In the genomic region with DNA sequence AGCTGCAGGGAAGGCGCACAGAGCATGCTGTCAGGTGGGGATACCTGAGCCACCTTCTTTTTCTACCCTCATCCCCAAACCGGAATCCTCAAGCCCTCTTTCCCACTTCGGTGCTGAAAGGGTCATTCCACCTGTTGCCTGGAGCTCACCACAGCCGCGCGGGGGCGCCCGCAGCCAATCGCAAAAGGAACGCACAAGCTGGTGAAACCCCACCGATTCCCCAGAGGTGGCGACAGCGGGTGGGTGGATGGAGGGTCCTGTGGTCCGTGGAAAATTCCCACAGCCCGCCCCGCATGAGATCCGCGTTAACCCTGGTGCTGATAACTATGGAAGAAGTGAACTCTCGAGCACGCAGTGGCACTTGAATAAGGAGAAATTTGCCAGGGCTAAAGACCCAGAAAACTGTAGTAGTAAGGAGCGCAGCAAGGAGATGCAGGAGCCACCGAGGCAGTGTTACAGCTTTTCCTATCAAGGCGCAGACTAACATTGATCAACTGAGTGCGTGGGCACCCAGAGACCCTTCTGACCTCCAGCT, we compare ENCODE assay signal across 8 mouse cellular contexts. TPM values are rescaled to one million over a fixed set of nuclear protein-coding genes. Genes with fewer than 3 reads are reported as not detected.
DNase-seq lines count a peak whose midpoint lies in the region; ATAC-seq and TF ChIP-seq lines count a peak whose summit lies in the region.

No protein-coding gene starts in this region.

- intact Hi-C loops in gastrocnemius, postnatal 14 days (cut with DNase I; ENCODE audit: low total_unique reads) = no loop called here

- H3K9me3 ChIP-seq in liver, embryonic 12.5 days (replicated peaks) = no peaks in the 10 kb centered on the region
- no peaks in the 10 kb centered on the region for H3K9me3 ChIP-seq in intestine, postnatal 0 days (ENCODE audit: control insufficient read depth)
- no peaks in the 10 kb centered on the region for H3K9me3 ChIP-seq in limb, embryonic 10.5 days (replicated peaks)
- no peaks in the 10 kb centered on the region for H3K9me3 ChIP-seq in stomach, embryonic 14.5 days (ENCODE audit: control insufficient read depth, low read depth, low read length)

- no peak overlapping the region for H3K27ac ChIP-seq in liver, embryonic 12.5 days
- no peak overlapping the region for H3K27ac ChIP-seq in intestine, postnatal 0 days (ENCODE audit: low read depth, low read length)
- H3K27ac ChIP-seq in limb, embryonic 10.5 days = no peak overlapping the region
- no peak overlapping the region for H3K27ac ChIP-seq in stomach, embryonic 14.5 days (ENCODE audit: low read length)

- peaks cover 99% of the 10 kb centered on the region for H3K27me3 ChIP-seq in liver, embryonic 12.5 days (replicated peaks)
- peaks cover 74% of the 10 kb centered on the region for H3K27me3 ChIP-seq in intestine, postnatal 0 days (replicated peaks; ENCODE audit: control insufficient read depth, insufficient read depth, low read length)
- peaks cover 82% of the 10 kb centered on the region for H3K27me3 ChIP-seq in limb, embryonic 10.5 days (ENCODE audit: low read depth, poor library complexity, severe bottlenecking)
- H3K27me3 ChIP-seq in stomach, embryonic 14.5 days (ENCODE audit: control insufficient read depth, insufficient read depth, low read length) = peaks cover 44% of the 10 kb centered on the region

- peak; percentile 96 for TF ChIP-seq CTCF in intestine, postnatal 0 days (IDR thresholded peaks at IDR 0.05; ENCODE audit: low read depth)

- DNase-seq in liver = peak; percentile 80
- DNase-seq in cerebellum, adult 9-10 months = peak; percentile 61
- DNase-seq in gastrocnemius, postnatal 14 days = peak; percentile 82
- peak; percentile 86 for DNase-seq in limb, embryonic 10.5 days (ENCODE audit: low spot score)
- peak; percentile 83 for DNase-seq in naive thymus-derived CD4-positive, alpha-beta T cell, adult 2 months (ENCODE audit: low read depth)

- H3K36me3 ChIP-seq in liver, embryonic 12.5 days = no peaks in the 10 kb centered on the region
- H3K36me3 ChIP-seq in intestine, postnatal 0 days (ENCODE audit: control insufficient read depth, insufficient read depth) = no peaks in the 10 kb centered on the region
- H3K36me3 ChIP-seq in limb, embryonic 10.5 days = no peaks in the 10 kb centered on the region
- no peaks in the 10 kb centered on the region for H3K36me3 ChIP-seq in stomach, embryonic 14.5 days (ENCODE audit: control insufficient read depth, insufficient read depth, low read length)

- H3K4me3 ChIP-seq in liver, embryonic 12.5 days = no peak overlapping the region
- no peak overlapping the region for H3K4me3 ChIP-seq in intestine, postnatal 0 days (ENCODE audit: low read depth, low read length)
- peak overlapping the region; percentile 58 for H3K4me3 ChIP-seq in limb, embryonic 10.5 days
- peak overlapping the region; percentile 41 for H3K4me3 ChIP-seq in stomach, embryonic 14.5 days (ENCODE audit: low read depth, low read length)

- peaks cover 18% of the 10 kb centered on the region for H3K4me1 ChIP-seq in liver, embryonic 12.5 days
- H3K4me1 ChIP-seq in intestine, postnatal 0 days (replicated peaks; ENCODE audit: control insufficient read depth, insufficient read depth, low read length) = peaks cover 8% of the 10 kb centered on the region
- peaks cover 36% of the 10 kb centered on the region for H3K4me1 ChIP-seq in limb, embryonic 10.5 days
- H3K4me1 ChIP-seq in stomach, embryonic 14.5 days (ENCODE audit: control insufficient read depth, insufficient read depth, low read length) = 0 out of 2 replicates have a peak, but pooled peaks cover 6% of the 10 kb centered on the region

- H3K4me2 ChIP-seq in liver, embryonic 12.5 days = no peak overlapping the region
- H3K4me2 ChIP-seq in intestine, postnatal 0 days (replicated peaks; ENCODE audit: low read depth) = 0 out of 2 replicates have a peak overlapping the region, but pooled peaks have one; percentile 18
- peak overlapping the region; percentile 16; the same call in 1 of the 2 replicates for H3K4me2 ChIP-seq in stomach, embryonic 14.5 days (replicated peaks; ENCODE audit: low read depth, low read length)

- no peak overlapping the region for H3K9ac ChIP-seq in liver, embryonic 12.5 days
- no peak overlapping the region for H3K9ac ChIP-seq in intestine, postnatal 0 days (ENCODE audit: low read depth, low read length)
- no peak overlapping the region for H3K9ac ChIP-seq in stomach, embryonic 14.5 days (replicated peaks; ENCODE audit: low read depth, low read length)

- ATAC-seq in liver, embryonic 12.5 days = no peak
- 0 out of 2 replicates have a peak, but pooled peaks have one; percentile 6 for ATAC-seq in intestine, postnatal 0 days
- ATAC-seq in stomach, embryonic 14.5 days (ENCODE audit: insufficient number of reproducible peaks, insufficient read depth, low FRiP score, low read depth) = no peak

- WGBS in liver, embryonic 12.5 days (ENCODE audit: insufficient replicate concordance) = 4% methylated on average over 24 of the region's 24 CpGs
- 3% methylated on average over 24 of the region's 24 CpGs for WGBS in intestine, postnatal 0 days
- WGBS in limb, embryonic 10.5 days = 3% methylated on average over 24 of the region's 24 CpGs
- 3% methylated on average over 24 of the region's 24 CpGs for WGBS in stomach, embryonic 14.5 days

RNA-seq across cellular contexts. Expression of a gene that starts 2.0 kb away (rescaled TPM):
- polyA plus RNA-seq in liver, embryonic 12.5 days (2016; fragmentation: Nextera tagmentation; extraction: Ambion mirVana) = 0.31 and 0.38 TPM in 2 replicates
- under 1 TPM in 1 of 2 experiments, not detected in 1; 0.39 TPM for total RNA-seq in gastrocnemius, postnatal 14 days (2021)
- polyA plus RNA-seq in intestine, postnatal 0 days (2015; fragmentation: Nextera tagmentation; extraction: Ambion mirVana) = 0.39 and 0.68 TPM in 2 replicates
- 9.1 and 10.1 TPM in 2 replicates for polyA plus RNA-seq in limb, embryonic 10.5 days (2016; fragmentation: Nextera tagmentation; extraction: Ambion mirVana)
- 14.0 and 14.2 TPM in 2 replicates for polyA plus RNA-seq in stomach, embryonic 14.5 days (2014; fragmentation: Nextera tagmentation; extraction: Ambion mirVana)

RNA-seq across cellular contexts. Expression of a gene that starts 11.0 kb away (rescaled TPM):
- polyA plus RNA-seq in liver, embryonic 12.5 days (2016; fragmentation: Nextera tagmentation; extraction: Ambion mirVana) = 0.23 and 0.47 TPM in 2 replicates
- 100 to 1,000 TPM; 111 to 136 TPM for total RNA-seq in gastrocnemius, postnatal 14 days (2021)
- polyA plus RNA-seq in intestine, postnatal 0 days (2015; fragmentation: Nextera tagmentation; extraction: Ambion mirVana) = not detected in 2 replicates
- polyA plus RNA-seq in limb, embryonic 10.5 days (2016; fragmentation: Nextera tagmentation; extraction: Ambion mirVana) = not detected in 2 replicates
- polyA plus RNA-seq in stomach, embryonic 14.5 days (2014; fragmentation: Nextera tagmentation; extraction: Ambion mirVana) = not detected in 2 replicates

RNA-seq across cellular contexts. Expression of a gene that starts 13.8 kb away (rescaled TPM):
- 65.1 and 65.2 TPM in 2 replicates for polyA plus RNA-seq in liver, embryonic 12.5 days (2016; fragmentation: Nextera tagmentation; extraction: Ambion mirVana)
- 10 to 100 TPM; 25.0 to 26.9 TPM for total RNA-seq in gastrocnemius, postnatal 14 days (2021)
- polyA plus RNA-seq in intestine, postnatal 0 days (2015; fragmentation: Nextera tagmentation; extraction: Ambion mirVana) = 105 and 106 TPM in 2 replicates
- 166 and 171 TPM in 2 replicates for polyA plus RNA-seq in limb, embryonic 10.5 days (2016; fragmentation: Nextera tagmentation; extraction: Ambion mirVana)
- 115 and 116 TPM in 2 replicates for polyA plus RNA-seq in stomach, embryonic 14.5 days (2014; fragmentation: Nextera tagmentation; extraction: Ambion mirVana)

RNA-seq across cellular contexts. Expression of a gene that starts 15.4 kb away (rescaled TPM):
- polyA plus RNA-seq in liver, embryonic 12.5 days (2016; fragmentation: Nextera tagmentation; extraction: Ambion mirVana) = 11.0 and 11.3 TPM in 2 replicates
- 10 to 100 TPM; 10.3 to 13.3 TPM for total RNA-seq in gastrocnemius, postnatal 14 days (2021)
- 5.3 and 6.5 TPM in 2 replicates for polyA plus RNA-seq in intestine, postnatal 0 days (2015; fragmentation: Nextera tagmentation; extraction: Ambion mirVana)
- 40.6 TPM in 2 replicates for polyA plus RNA-seq in limb, embryonic 10.5 days (2016; fragmentation: Nextera tagmentation; extraction: Ambion mirVana)
- polyA plus RNA-seq in stomach, embryonic 14.5 days (2014; fragmentation: Nextera tagmentation; extraction: Ambion mirVana) = 28.1 and 28.6 TPM in 2 replicates

RNA-seq across cellular contexts. Expression of a gene that starts 25.5 kb away (rescaled TPM):
- 53.4 and 58.3 TPM in 2 replicates for polyA plus RNA-seq in liver, embryonic 12.5 days (2016; fragmentation: Nextera tagmentation; extraction: Ambion mirVana)
- 10 to 100 TPM; 29.9 to 33.1 TPM for total RNA-seq in gastrocnemius, postnatal 14 days (2021)
- 40.2 and 49.1 TPM in 2 replicates for polyA plus RNA-seq in intestine, postnatal 0 days (2015; fragmentation: Nextera tagmentation; extraction: Ambion mirVana)
- polyA plus RNA-seq in limb, embryonic 10.5 days (2016; fragmentation: Nextera tagmentation; extraction: Ambion mirVana) = 25.9 and 28.1 TPM in 2 replicates
- 21.2 and 25.0 TPM in 2 replicates for polyA plus RNA-seq in stomach, embryonic 14.5 days (2014; fragmentation: Nextera tagmentation; extraction: Ambion mirVana)

Comparison
In these comparisons a context has a peak if more than half of its experiments do, and no peak if none do; other contexts are left out.
1. H3K4me3 ChIP-seq: peak in limb, embryonic 10.5 days (single experiment) and stomach, embryonic 14.5 days (single experiment); none in liver, embryonic 12.5 days (single experiment) and intestine, postnatal 0 days (single experiment).
2. Peak in every context shown above with its lines, with median percentiles within 50 percentile points of each other: DNase-seq.